Mouse (Mus musculus) left cerebral cortex, postnatal 10 days (tissue): ENCODE data around the gene Ly6g6f. TPM values are rescaled to one million over a fixed set of nuclear protein-coding genes. Genes with fewer than 3 reads are reported as not detected.
"Not testable (repeated sequence)": the region's sequence is repeated elsewhere in the genome, so short reads cannot be mapped to it uniquely, and the experiment has no call there.

Experiments
- DNase-seq, 2 experiments: peaks; one replicate each; pipeline ENCODE4 v3.0.0; 2021 to 2022; ENCODE audit warnings: low spot score in 2 of 2, mixed read lengths in 1 of 2; ENCODE audit errors: extremely low spot score in 1 of 2
- intact Hi-C: fragments of 180-260 bp; cut with DNase I; formaldehyde crosslinking; loops from one replicate; pipeline ENCODE4 v1.15.1; 2025
- total RNA-seq, 2 experiments: library from RNA; stranded (reverse); gene quantifications; 2 replicates each; pipeline ENCODE4 v1.2.3; 2021

The Ly6g6f gene
- total RNA-seq, 2 experiments from 2014 or later = not detected

- intact Hi-C loops = no loop called here
- no peak for DNase-seq
These were observed 39.4 kb downstream of the Ly6g6f start for GRCm38 (mm10) chr17:35045807-35046680.

- DNase-seq = no peak
- intact Hi-C loops = no loop called here
These were observed 40.3 kb downstream of the Ly6g6f start for GRCm38 (mm10) chr17:35044904-35045806.

GRCm38 (mm10) chr17:35043794-35044193 is 41.6 kb downstream of the Ly6g6f start:
- DNase-seq = no peak
- intact Hi-C loops = no loop called here

GRCm38 (mm10) chr17:35039121-35039873 is 46.1 kb downstream of the Ly6g6f start:
- no peak for DNase-seq

GRCm38 (mm10) chr17:35034896-35035295 is 50.5 kb downstream of the Ly6g6f start:
- intact Hi-C loops = no loop called here
- DNase-seq = no peak

More at GRCm38 (mm10) chr17:35039121-35039873, 46.1 kb downstream of the Ly6g6f start:
- intact Hi-C loops = no loop called here

GRCm38 (mm10) chr17:35033703-35034102 is 51.7 kb downstream of the Ly6g6f start:
- intact Hi-C loops, DNase-seq: not testable (repeated sequence)

GRCm38 (mm10) chr17:35032323-35032870 is 53.0 kb downstream of the Ly6g6f start:
- no peak for DNase-seq
- intact Hi-C loops = no loop called here

GRCm38 (mm10) chr17:35031880-35032279 is 53.5 kb downstream of the Ly6g6f start:
- intact Hi-C loops = no loop called here
- DNase-seq = no peak

GRCm38 (mm10) chr17:35031272-35031671 is 54.1 kb downstream of the Ly6g6f start:
- intact Hi-C loops = no loop called here
- DNase-seq = no peak

Other genes starting within 250 kb of the Ly6g6f start
- 10 to 100 TPM; 57.4 to 69.4 TPM for gene Stk19, start 248.7 kb downstream of the Ly6g6f start, total RNA-seq
- gene Dxo, start 248.6 kb downstream of the Ly6g6f start, total RNA-seq = 10 to 100 TPM; 31.2 to 33.1 TPM
- gene Skiv2l, start 235.4 kb downstream of the Ly6g6f start, total RNA-seq = 10 to 100 TPM; 66.7 to 78.0 TPM
- 10 to 100 TPM; 28.1 to 28.4 TPM for gene Nelfe, start 235.2 kb downstream of the Ly6g6f start, total RNA-seq
- under 1 TPM; 0.51 to 0.62 TPM for gene Cfb, start 223.1 kb downstream of the Ly6g6f start, total RNA-seq
- gene Zbtb12, start 206.1 kb downstream of the Ly6g6f start, total RNA-seq = 1 to 10 TPM; 6.3 to 6.8 TPM
- not detected for gene Gm20547, start 203.6 kb downstream of the Ly6g6f start, total RNA-seq
- 1 to 10 TPM; 2.1 to 2.9 TPM for gene C2, start 187.3 kb downstream of the Ly6g6f start, total RNA-seq
- gene Ehmt2, start 187.1 kb downstream of the Ly6g6f start, total RNA-seq = 100 to 1,000 TPM; 174 to 181 TPM
- under 1 TPM; 0.14 to 0.30 TPM for gene Slc44a4, start 171.1 kb downstream of the Ly6g6f start, total RNA-seq
- gene Neu1, start 154.4 kb downstream of the Ly6g6f start, total RNA-seq = 10 to 100 TPM; 23.8 to 27.3 TPM
- gene Hspa1b, start 126.4 kb downstream of the Ly6g6f start, total RNA-seq = 1 to 10 TPM; 1.2 to 2.0 TPM
- not detected for gene Gm20481, start 115.7 kb downstream of the Ly6g6f start, total RNA-seq
- 1 to 10 TPM; 3.0 to 5.4 TPM for gene Hspa1a, start 113.5 kb downstream of the Ly6g6f start, total RNA-seq
- gene Hspa1l, start 112.9 kb downstream of the Ly6g6f start, total RNA-seq = under 1 TPM in 1 of 2 experiments, not detected in 1; 0.20 TPM
- 10 to 100 TPM; 25.4 to 27.2 TPM for gene Lsm2, start 103.7 kb downstream of the Ly6g6f start, total RNA-seq
- gene Vars, start 84.6 kb downstream of the Ly6g6f start, total RNA-seq = 10 to 100 TPM; 55.1 to 56.7 TPM
- under 1 TPM; 0.18 to 0.19 TPM for gene Vwa7, start 69.0 kb downstream of the Ly6g6f start, total RNA-seq
- gene Sapcd1, start 57.6 kb downstream of the Ly6g6f start, total RNA-seq = 1 to 10 TPM in 1 of 2 experiments, under 1 TPM in 1; 0.83 to 1.0 TPM
- under 1 TPM; 0.81 to 0.97 TPM for gene Msh5, start 38.9 kb downstream of the Ly6g6f start, total RNA-seq
- 10 to 100 TPM; 14.3 to 15.8 TPM for gene Clic1, start 35.6 kb downstream of the Ly6g6f start, total RNA-seq
- gene Ddah2, start 26.6 kb downstream of the Ly6g6f start, total RNA-seq = 10 to 100 TPM; 26.3 to 31.1 TPM
- gene Ly6g6c, start 20.2 kb downstream of the Ly6g6f start, total RNA-seq = not detected
- not detected for gene Mpig6b, start 19.4 kb downstream of the Ly6g6f start, total RNA-seq
- 1 to 10 TPM; 1.6 to 2.3 TPM for gene Ly6g6e, start 8.7 kb downstream of the Ly6g6f start, total RNA-seq
- 1 to 10 TPM in 1 of 2 experiments, not detected in 1; 1.1 TPM for gene Ly6g6d, start 7.5 kb downstream of the Ly6g6f start, total RNA-seq
- gene Abhd16a, start 3.7 kb upstream of the Ly6g6f start, total RNA-seq = 10 to 100 TPM; 84.4 to 91.5 TPM
- not detected for gene Ly6g5c, start 22.7 kb upstream of the Ly6g6f start, total RNA-seq
- under 1 TPM; 0.58 to 0.81 TPM for gene Ly6g5b, start 29.8 kb upstream of the Ly6g6f start, total RNA-seq
- gene Gpank1, start 35.8 kb upstream of the Ly6g6f start, total RNA-seq = 10 to 100 TPM; 13.2 to 17.7 TPM
- 100 to 1,000 TPM; 196 to 210 TPM for gene Csnk2b, start 36.4 kb upstream of the Ly6g6f start, total RNA-seq
- 10 to 100 TPM; 23.8 to 24.6 TPM for gene D17H6S53E, start 40.8 kb upstream of the Ly6g6f start, total RNA-seq
- gene Apom, start 46.4 kb upstream of the Ly6g6f start, total RNA-seq = under 1 TPM in 1 of 2 experiments, not detected in 1; 0.34 TPM
- 100 to 1,000 TPM; 297 to 299 TPM for gene Bag6, start 49.6 kb upstream of the Ly6g6f start, total RNA-seq
- 100 to 1,000 TPM; 261 to 270 TPM for gene Prrc2a, start 79.3 kb upstream of the Ly6g6f start, total RNA-seq
- gene Aif1, start 90.5 kb upstream of the Ly6g6f start, total RNA-seq = 10 to 100 TPM in 1 of 2 experiments, 1 to 10 TPM in 1; 8.0 to 12.5 TPM
- 10 to 100 TPM; 13.7 to 14.9 TPM for gene Lst1, start 102.8 kb upstream of the Ly6g6f start, total RNA-seq
- 1 to 10 TPM in 1 of 2 experiments, under 1 TPM in 1; 0.77 to 1.4 TPM for gene Ltb, start 108.8 kb upstream of the Ly6g6f start, total RNA-seq
- gene Tnf, start 116.4 kb upstream of the Ly6g6f start, total RNA-seq = under 1 TPM in 1 of 2 experiments, not detected in 1; 0.19 TPM
- gene Lta, start 119.7 kb upstream of the Ly6g6f start, total RNA-seq = 1 to 10 TPM in 1 of 2 experiments, under 1 TPM in 1; 0.51 to 1.1 TPM
- gene Gm16181, start 135.2 kb upstream of the Ly6g6f start, total RNA-seq = not detected
- 100 to 1,000 TPM; 329 to 351 TPM for gene Atp6v1g2, start 148.1 kb upstream of the Ly6g6f start, total RNA-seq
- gene Nfkbil1, start 150.2 kb upstream of the Ly6g6f start, total RNA-seq = 10 to 100 TPM; 12.7 to 14.6 TPM
- 100 to 1,000 TPM; 255 to 261 TPM for gene Ddx39b, start 156.1 kb upstream of the Ly6g6f start, total RNA-seq
- 10 to 100 TPM; 18.2 to 21.5 TPM for gene H2-D1, start 177.1 kb upstream of the Ly6g6f start, total RNA-seq
- under 1 TPM; 0.67 to 0.81 TPM for gene H2-Q1, start 234.8 kb upstream of the Ly6g6f start, total RNA-seq